Mouse (Mus musculus): ENCODE results near the gene Sfrp5. TPM values are rescaled to one million over a fixed set of nuclear protein-coding genes. Genes with fewer than 3 reads are reported as not detected.

Gene Sfrp5
- total RNA-seq, 2 experiments from 2014 or later, result 5.6 to 5.8 TPM

- DNase-seq, result no peak
Observed at GRCm38 (mm10) chr19:42198026-42198425, 4.0 kb downstream of the Sfrp5 start.

GRCm38 (mm10) chr19:42197066-42197465 is 5.0 kb downstream of the Sfrp5 start:
- DNase-seq, result no peak

DNA sequence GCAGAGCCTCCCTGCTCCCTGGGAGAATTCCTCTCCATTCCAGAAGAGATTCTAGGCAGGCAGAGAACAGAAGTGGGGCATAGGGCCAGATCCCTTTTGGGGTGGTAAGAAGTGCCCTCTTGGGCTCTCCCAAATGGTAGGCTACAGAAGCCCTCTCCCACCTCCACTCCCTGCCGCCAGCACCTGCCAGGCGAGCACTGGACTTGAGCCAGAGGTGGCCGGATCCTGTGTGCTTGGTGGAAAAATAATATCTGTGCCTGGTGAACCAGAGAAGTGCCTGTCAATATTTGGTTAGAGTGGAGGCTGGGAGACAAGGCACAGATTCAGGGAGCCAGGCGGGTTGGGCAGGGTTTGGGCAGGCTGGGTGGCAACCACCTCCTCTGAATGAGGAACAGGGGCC is 5.7 kb downstream of the Sfrp5 start:
- DNase-seq, result no peak

DNA sequence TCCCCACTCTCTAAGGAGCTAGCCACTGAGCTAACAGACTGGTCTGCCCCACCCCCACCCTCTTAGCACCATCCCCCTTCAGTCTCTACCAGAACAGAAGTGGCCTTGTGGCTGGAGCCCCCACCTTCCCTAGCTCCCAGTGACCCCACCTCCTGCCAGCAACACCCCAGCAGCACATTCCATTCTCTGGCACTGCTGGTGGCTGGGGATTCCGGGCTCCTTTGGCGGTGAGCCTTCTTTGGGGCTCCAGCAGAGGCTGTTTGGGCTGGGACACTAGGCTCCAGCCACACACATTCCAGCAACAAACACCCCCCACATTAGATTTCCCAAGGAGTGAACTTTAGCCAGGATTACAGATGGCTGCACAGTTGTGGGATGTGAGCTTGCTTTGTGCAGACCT is 8.7 kb downstream of the Sfrp5 start:
- DNase-seq, result no peak

DNA sequence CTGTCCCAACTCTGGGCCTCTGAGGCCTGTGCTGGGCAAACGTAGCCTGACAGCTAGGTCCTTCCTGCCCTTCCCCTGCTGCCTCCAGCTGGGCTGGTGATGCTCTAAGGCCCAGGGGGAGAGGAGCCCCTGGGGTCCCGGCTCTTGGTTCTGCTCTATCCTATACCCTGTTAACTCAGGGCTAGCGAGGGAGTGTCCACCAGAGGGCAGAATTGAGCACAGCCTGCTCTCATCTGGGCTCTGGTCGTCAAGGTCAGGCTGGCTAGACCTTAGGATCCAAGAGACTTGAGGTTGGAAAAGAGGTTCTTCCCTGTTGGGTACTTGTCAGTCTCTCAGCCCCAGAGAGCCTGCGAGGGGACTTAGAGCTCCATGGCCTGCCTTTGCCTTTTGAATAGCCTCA is 11.6 kb downstream of the Sfrp5 start:
- peak; percentile 53 to 77 for DNase-seq

GRCm38 (mm10) chr19:42189735-42190134 is 12.3 kb downstream of the Sfrp5 start:
- DNase-seq, result no peak

- no peak for DNase-seq
Observed at GRCm38 (mm10) chr19:42182673-42183072, 19.4 kb downstream of the Sfrp5 start.

GRCm38 (mm10) chr19:42179356-42179755 is 22.7 kb downstream of the Sfrp5 start:
- no peak for DNase-seq

DNA sequence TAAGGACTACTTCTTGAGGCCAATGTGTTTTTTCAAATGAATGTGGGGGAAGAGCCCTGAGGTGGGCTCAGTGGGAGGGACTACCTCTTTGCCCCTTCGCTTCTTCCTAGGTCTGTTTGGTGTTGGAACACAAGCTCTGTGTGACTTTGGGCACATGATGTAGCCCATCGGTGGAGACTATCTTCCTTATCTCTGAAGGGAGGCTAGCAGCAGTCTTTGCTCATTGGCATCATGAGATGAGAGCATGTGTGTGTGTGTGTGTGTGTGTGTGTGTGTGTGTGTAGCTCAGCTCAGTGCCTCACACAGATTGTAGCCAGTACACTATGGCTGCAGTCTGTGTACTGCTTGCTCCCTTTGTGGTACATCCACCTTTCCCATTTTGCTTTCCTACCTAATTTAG is 24.6 kb downstream of the Sfrp5 start:
- no peak for DNase-seq

DNA sequence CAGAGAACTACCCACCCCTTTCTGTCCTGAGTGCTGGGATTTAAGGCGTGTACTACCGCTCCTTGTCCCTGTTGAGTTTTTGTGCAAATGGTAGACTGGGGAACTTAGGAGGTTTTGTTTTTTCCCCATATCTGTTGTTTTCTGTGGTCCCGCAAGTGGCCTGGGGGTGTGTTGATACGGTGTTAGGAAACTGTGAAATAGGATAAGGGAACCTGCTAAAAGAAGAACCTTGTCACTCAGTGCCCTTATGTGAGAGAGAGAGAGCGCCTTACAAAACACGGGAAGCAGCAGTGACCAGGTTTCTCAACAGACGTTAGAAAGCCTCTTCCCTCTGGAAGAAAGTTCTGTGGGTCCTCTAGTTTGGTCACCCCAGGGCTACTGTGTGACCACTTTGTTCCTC is 25.2 kb downstream of the Sfrp5 start:
- DNase-seq, result no peak

- DNase-seq, result peak; percentile 91 to 94
Observed at GRCm38 (mm10) chr19:42170025-42170969, 31.8 kb downstream of the Sfrp5 start.

DNA sequence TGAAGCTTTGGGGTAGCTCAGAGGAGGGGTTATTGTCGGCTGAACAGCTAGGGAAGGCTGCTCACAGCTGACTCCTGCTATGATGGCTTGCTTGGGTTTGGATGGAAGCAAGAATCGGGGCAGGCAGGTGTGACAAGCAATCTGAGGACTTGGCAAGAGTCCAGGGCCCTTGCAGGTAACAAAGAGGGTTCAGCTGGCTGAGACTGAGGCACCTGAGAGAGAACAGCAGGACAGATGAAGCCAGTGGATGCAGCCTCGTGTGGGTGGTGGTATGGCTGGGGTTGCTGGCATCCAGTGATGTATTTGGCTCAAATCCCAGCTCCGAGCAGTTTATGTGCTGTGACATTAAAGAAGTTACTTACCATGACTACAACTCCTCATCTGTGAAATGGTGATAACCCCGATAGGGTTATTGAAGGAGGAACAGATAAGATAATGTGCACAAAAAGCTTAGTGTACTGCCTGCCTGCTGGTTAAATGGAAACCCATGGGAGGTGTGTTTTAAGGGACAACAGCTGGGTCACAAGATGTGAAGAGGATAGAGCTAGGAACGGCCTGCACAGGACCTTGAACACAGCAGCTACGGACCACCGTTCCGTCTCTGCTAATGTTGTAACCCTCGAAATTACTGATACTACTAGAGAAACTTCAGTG is 32.6 kb downstream of the Sfrp5 start:
- DNase-seq, result no peak

- no peak for DNase-seq
Observed at GRCm38 (mm10) chr19:42167489-42167888, 34.6 kb downstream of the Sfrp5 start.

GRCm38 (mm10) chr19:42166766-42167165 is 35.3 kb downstream of the Sfrp5 start:
- no peak for DNase-seq

- DNase-seq, result peak; percentile 84 to 97
Observed at GRCm38 (mm10) chr19:42166130-42166529, 35.9 kb downstream of the Sfrp5 start.

- DNase-seq, result no peak
Observed at GRCm38 (mm10) chr19:42164188-42164587, 37.9 kb downstream of the Sfrp5 start.

DNA sequence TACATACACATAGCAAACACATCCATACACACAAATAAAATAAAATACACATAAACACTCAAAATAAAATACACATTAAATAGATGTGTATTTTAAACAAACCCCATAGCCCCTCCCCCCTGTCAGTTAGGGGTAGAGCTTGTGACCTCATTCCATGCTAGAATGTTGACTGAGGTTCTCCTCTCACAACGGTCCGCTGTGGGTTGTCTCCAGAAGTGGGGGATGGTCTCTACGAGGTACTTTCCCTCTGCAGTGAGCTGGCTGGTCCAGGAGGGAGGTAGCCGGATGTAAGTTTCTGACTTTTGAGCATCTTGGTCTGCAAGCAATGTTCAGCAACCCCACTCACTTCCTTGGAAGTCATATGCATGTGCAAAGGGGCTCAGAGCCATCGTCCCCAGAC is 38.3 kb downstream of the Sfrp5 start, which contains the start of gene Zfyve27:
Gene Zfyve27 (plus strand): TSS at position 188 of the 400 bp plus-strand sequence.
- no peak for DNase-seq

GRCm38 (mm10) chr19:42158246-42159017 is 43.6 kb downstream of the Sfrp5 start:
- no peak for DNase-seq

- no peak for DNase-seq
Observed at GRCm38 (mm10) chr19:42157493-42158237, 44.4 kb downstream of the Sfrp5 start.

- DNase-seq, result peak; percentile 91 to 93
Observed at GRCm38 (mm10) chr19:42151990-42152389, 50.1 kb downstream of the Sfrp5 start.

GRCm38 (mm10) chr19:42148569-42148860 is 53.5 kb downstream of the Sfrp5 start:
- no peak for DNase-seq

All from heart, adult 18-20 months (tissue).